Mouse (Mus musculus) adipocyte (in vitro differentiated cells): ENCODE results near the gene Psma5.
"Not testable (repeated sequence)": the region's sequence is repeated elsewhere in the genome, so short reads cannot be mapped to it uniquely, and the experiment has no call there.

Source experiments
- DNase-seq: peaks from one replicate; pipeline ENCODE4 v3.0.0-alpha.2; 2016; ENCODE audit warnings: low spot score

The Psma5 gene

GRCm38 (mm10) chr3:108256719-108257637 lies at the start of gene Psma5:
TSS of gene Psma5 (plus strand) at chr3:108256926.
- DNase-seq = peak; percentile 99

- DNase-seq = no peak
Observed at GRCm38 (mm10) chr3:108209001-108209400, 47.7 kb upstream of the Psma5 start.

GRCm38 (mm10) chr3:108209536-108209935 lies 47.2 kb upstream of the Psma5 start:
- DNase-seq = no peak

- DNase-seq = peak; percentile 98
Observed at GRCm38 (mm10) chr3:108209946-108210770, 46.6 kb upstream of the Psma5 start.

GRCm38 (mm10) chr3:108210771-108211139 lies 46.0 kb upstream of the Psma5 start, which contains the start of gene Atxn7l2:
TSS of gene Atxn7l2 (minus strand) at chr3:108210934.
- DNase-seq = no peak

- no peak for DNase-seq
Observed at GRCm38 (mm10) chr3:108211845-108212244, 44.9 kb upstream of the Psma5 start.

GRCm38 (mm10) chr3:108212406-108212805 lies 44.3 kb upstream of the Psma5 start:
- peak; percentile 73 for DNase-seq

- peak; percentile 67 for DNase-seq
Observed at GRCm38 (mm10) chr3:108214734-108215133, 42.0 kb upstream of the Psma5 start.

- peak; percentile 30 for DNase-seq
Observed at GRCm38 (mm10) chr3:108220661-108221060, 36.1 kb upstream of the Psma5 start.

GRCm38 (mm10) chr3:108225711-108226557 lies 30.8 kb upstream of the Psma5 start:
- no peak for DNase-seq

GRCm38 (mm10) chr3:108226558-108227350 lies 30.0 kb upstream of the Psma5 start, which contains the start of gene Sypl2:
TSS of gene Sypl2 (minus strand) at chr3:108226648.
- no peak for DNase-seq

GRCm38 (mm10) chr3:108227521-108227920 lies 29.2 kb upstream of the Psma5 start:
- no peak for DNase-seq

- no peak for DNase-seq
Observed at GRCm38 (mm10) chr3:108231646-108232045, 25.1 kb upstream of the Psma5 start.

- DNase-seq = not testable (repeated sequence)
Observed at GRCm38 (mm10) chr3:108237474-108238102, 19.1 kb upstream of the Psma5 start.

GRCm38 (mm10) chr3:108241243-108241839 lies 15.4 kb upstream of the Psma5 start:
- no peak for DNase-seq

- DNase-seq = no peak
Observed at GRCm38 (mm10) chr3:108246857-108247256, 9.9 kb upstream of the Psma5 start.

GRCm38 (mm10) chr3:108257831-108258500 lies 1.2 kb downstream of the Psma5 start:
- DNase-seq = peak; percentile 52

GRCm38 (mm10) chr3:108259319-108259718 lies 2.6 kb downstream of the Psma5 start:
- DNase-seq = peak; percentile 84

GRCm38 (mm10) chr3:108279495-108279894 lies 22.8 kb downstream of the Psma5 start:
- not testable (repeated sequence) for DNase-seq
